Mouse (Mus musculus) megakaryocyte-erythroid progenitor cell, adult 5-6 weeks (primary cell): ENCODE data around the gene Sh3yl1. TPM values are rescaled to one million over a fixed set of nuclear protein-coding genes. Genes with fewer than 3 reads are reported as not detected.

Experiments used
- ATAC-seq: replicated peaks from 2 replicates; pipeline ENCODE4 v1.8.0; 2016; ENCODE audit warnings: mild to moderate bottlenecking, inconsistent platforms; ENCODE audit not compliant: severe bottlenecking, poor library complexity, low FRiP score, low TSS enrichment
- total RNA-seq, 2 experiments: library from RNA; stranded (forward) in 1 of 2; stranded (reverse) in 1 of 2; fragments of 200-1000, 215-1000 nt in 1 of 2; fragments of >200 nt in 1 of 2; fragmentation: Nextera tagmentation in 1 of 2; gene quantifications; 2 replicates each; pipeline ENCODE4 v1.2.3; 2014 to 2017

Sh3yl1 gene
- total RNA-seq (2014; fragmentation: Nextera tagmentation), result 1.2 and 6.5 TPM in 2 replicates
- 1.1 and 1.3 TPM in 2 replicates for total RNA-seq (2017)

GRCm38 (mm10) chr12:30911261-30912047, at the start of gene Sh3yl1, which contains the start of gene Acp1:
Gene Sh3yl1, plus strand, starts transcription at chr12:30911668.
Gene Acp1, minus strand, starts transcription at chr12:30911589.
- ATAC-seq, result peak; percentile 91

- ATAC-seq, result no peak
These were observed 47.1 kb upstream of the Sh3yl1 start for GRCm38 (mm10) chr12:30864347-30864746.

GRCm38 (mm10) chr12:30865781-30866180, 45.7 kb upstream of the Sh3yl1 start:
- ATAC-seq, result no peak

GRCm38 (mm10) chr12:30879447-30879846, 32.0 kb upstream of the Sh3yl1 start:
- ATAC-seq, result no peak

- no peak for ATAC-seq
These were observed 27.9 kb upstream of the Sh3yl1 start for GRCm38 (mm10) chr12:30883592-30883985.

- ATAC-seq, result peak; percentile 17; the same call in 1 of the 2 replicates
These were observed 27.4 kb upstream of the Sh3yl1 start, which contains the start of gene Alkal2 for GRCm38 (mm10) chr12:30883986-30884621. Gene Alkal2, plus strand, starts transcription at chr12:30884322.

GRCm38 (mm10) chr12:30884622-30885230, 26.7 kb upstream of the Sh3yl1 start:
- 0 out of 2 replicates have a peak, but pooled peaks have one; percentile 27 for ATAC-seq

- ATAC-seq, result no peak
These were observed 25.6 kb upstream of the Sh3yl1 start for GRCm38 (mm10) chr12:30885891-30886290.

- no peak; the same call in 1 of the 2 replicates for ATAC-seq
These were observed 23.5 kb upstream of the Sh3yl1 start for GRCm38 (mm10) chr12:30888003-30888402.

GRCm38 (mm10) chr12:30890067-30890466, 21.4 kb upstream of the Sh3yl1 start:
- ATAC-seq, result peak; percentile 90

GRCm38 (mm10) chr12:30891438-30891837, 20.0 kb upstream of the Sh3yl1 start:
- ATAC-seq, result no peak

GRCm38 (mm10) chr12:30897039-30897438, 14.4 kb upstream of the Sh3yl1 start:
- peak; percentile 70; the same call in 1 of the 2 replicates for ATAC-seq

GRCm38 (mm10) chr12:30908658-30909057, 2.8 kb upstream of the Sh3yl1 start:
- ATAC-seq, result peak; percentile 57

- ATAC-seq, result peak; percentile 76
These were observed 1.6 kb upstream of the Sh3yl1 start for GRCm38 (mm10) chr12:30909881-30910280.

- no peak for ATAC-seq
These were observed 608 bp upstream of the Sh3yl1 start for GRCm38 (mm10) chr12:30910860-30911259.

- 0 out of 2 replicates have a peak, but pooled peaks have one; percentile 5 for ATAC-seq
These were observed 547 bp downstream of the Sh3yl1 start for GRCm38 (mm10) chr12:30912048-30912381.

GRCm38 (mm10) chr12:30912840-30913239, 1.4 kb downstream of the Sh3yl1 start:
- ATAC-seq, result no peak

- ATAC-seq, result peak; percentile 55
These were observed 10.9 kb downstream of the Sh3yl1 start for GRCm38 (mm10) chr12:30922401-30922800.

- no peak for ATAC-seq
These were observed 16.7 kb downstream of the Sh3yl1 start for GRCm38 (mm10) chr12:30928182-30928581.

GRCm38 (mm10) chr12:30933299-30933698, 21.8 kb downstream of the Sh3yl1 start:
- ATAC-seq, result no peak
